Comparison of ENCODE assay signal across 13 mouse cellular contexts in genomic region chr6:137588481-137589244, GRCm38 (mm10).
DNase-seq lines count a peak whose midpoint lies in the region; ATAC-seq and TF ChIP-seq lines count a peak whose summit lies in the region.
"Had no signal": no experiment of that assay in that cellular context is flagged by ENCODE, and none has a peak within 500 bp of the region (broad histone marks: within the 10 kb centered on the region; RNA-seq: fewer than 3 reads in every experiment).

No protein-coding gene starts in this region.

- no peak for TF ChIP-seq CTCF in forebrain, postnatal 0 days (IDR thresholded peaks at IDR 0.05; ENCODE audit: low read depth)

- H3K27ac ChIP-seq in forebrain, postnatal 0 days (ENCODE audit: low read depth, low read length) = no peak overlapping the region
- H3K27ac ChIP-seq: embryonic facial prominence, embryonic 10.5 days; liver, embryonic 12.5 days had no signal

- no peaks in the 10 kb centered on the region for H3K9me3 ChIP-seq in forebrain, postnatal 0 days (ENCODE audit: low read length)
- H3K9me3 ChIP-seq: embryonic facial prominence, embryonic 10.5 days; liver, embryonic 12.5 days had no signal

- H3K27me3 ChIP-seq in forebrain, postnatal 0 days (ENCODE audit: insufficient read depth, low read length) = no peaks in the 10 kb centered on the region
- H3K27me3 ChIP-seq: liver, embryonic 12.5 days had no signal

- H3K9ac ChIP-seq in forebrain, postnatal 0 days = no peak overlapping the region
- H3K9ac ChIP-seq: liver, embryonic 12.5 days had no signal

- WGBS in forebrain, postnatal 0 days = 88% methylated on average over 10 of the region's 10 CpGs

- DNase-seq in kidney, adult 9 months = peak; percentile 58
- no peak for DNase-seq in kidney, adult 11 months
- peak; percentile 52 to 71 for DNase-seq in frontal cortex, adult 2 months (ENCODE audit: extremely low spot score in 1 of 2, low spot score in 1 of 2)
- peak; percentile 17 to 41 for DNase-seq in kidney, postnatal 4 days
- DNase-seq in left cerebral cortex, postnatal 36 days (ENCODE audit: low spot score in 2 of 2) = peak; percentile 49
- DNase-seq in forebrain, postnatal 0 days = no peak
- DNase-seq in lung, postnatal 36 days = no peak
- no peak for DNase-seq in adrenal gland, postnatal 10 days
- DNase-seq: cerebellum, adult 11-12 months; cerebellum, postnatal 36 days; heart, adult 18-20 months had no signal

- H3K36me3 ChIP-seq in forebrain, postnatal 0 days (ENCODE audit: insufficient read depth) = no peaks in the 10 kb centered on the region
- H3K36me3 ChIP-seq: embryonic facial prominence, embryonic 10.5 days; liver, embryonic 12.5 days had no signal

- H3K4me1 ChIP-seq in forebrain, postnatal 0 days (ENCODE audit: insufficient read depth) = no peaks in the 10 kb centered on the region
- H3K4me1 ChIP-seq: embryonic facial prominence, embryonic 10.5 days; liver, embryonic 12.5 days had no signal

- no peak overlapping the region for H3K4me2 ChIP-seq in forebrain, postnatal 0 days (ENCODE audit: low read depth)
- H3K4me2 ChIP-seq: liver, embryonic 12.5 days had no signal

- intact Hi-C loops in left cerebral cortex, postnatal 36 days (cut with DNase I) = loop anchor here (5.0 kb wide), 1 partner anchor 74 kb away; no protein-coding TSS in a partner anchor

- ATAC-seq in forebrain, postnatal 0 days = no peak
- ATAC-seq: liver, embryonic 12.5 days had no signal

- no peak overlapping the region for H3K4me3 ChIP-seq in forebrain, postnatal 0 days (ENCODE audit: low read depth, low read length)
- H3K4me3 ChIP-seq: embryonic facial prominence, embryonic 10.5 days; liver, embryonic 12.5 days had no signal

Comparison
In these comparisons a context has a peak if more than half of its experiments do, and no peak if none do; other contexts are left out.
1. DNase-seq: peak in kidney, adult 9 months (single experiment), frontal cortex, adult 2 months (2 of 2), kidney, postnatal 4 days (2 of 2) and left cerebral cortex, postnatal 36 days (2 of 2); none in kidney, adult 11 months (single experiment), forebrain, postnatal 0 days (single experiment), lung, postnatal 36 days (single experiment) and adrenal gland, postnatal 10 days (single experiment).